Mouse (Mus musculus) lung, embryonic 15.5 days (tissue): ENCODE measurements around the gene Zzef1. TPM values are rescaled to one million over a fixed set of nuclear protein-coding genes. Genes with fewer than 3 reads are reported as not detected.

ENCODE experiments used
- ATAC-seq: fragments of 200-750 bp; cut with Nextera tagmentation; 2 replicates; pipeline ENCODE4 v1.8.0; 2017; ENCODE audit warnings: moderate number of reproducible peaks, borderline replicate concordance; ENCODE audit not compliant: low FRiP score, low TSS enrichment; ENCODE audit errors: extremely low read depth
- H3K27ac ChIP-seq: fragments of 300-500 bp; sonication (generic); 2 replicates; pipeline ENCODE4 v1.5.1; 2015; ENCODE audit warnings: moderate library complexity, mild to moderate bottlenecking, inconsistent platforms
- H3K27me3 ChIP-seq: fragments of 300-500 bp; sonication (generic); 2 replicates; pipeline ENCODE4 v1.6.1; 2015; ENCODE audit warnings: inconsistent platforms
- H3K36me3 ChIP-seq: fragments of 300-500 bp; sonication (generic); 2 replicates; pipeline ENCODE4 v1.6.1; 2015; ENCODE audit warnings: inconsistent platforms
- H3K4me1 ChIP-seq: fragments of 300-500 bp; sonication (generic); 2 replicates; pipeline ENCODE4 v1.6.1; 2015; ENCODE audit warnings: inconsistent platforms
- H3K4me2 ChIP-seq: fragments of 300-500 bp; sonication (generic); 2 replicates; pipeline ENCODE4 v1.6.1; 2015; ENCODE audit warnings: inconsistent platforms, mild to moderate bottlenecking, moderate library complexity
- H3K4me3 ChIP-seq: fragments of 300-500 bp; sonication (generic); 2 replicates; pipeline ENCODE4 v1.5.1; 2015; ENCODE audit warnings: mild to moderate bottlenecking, inconsistent platforms
- H3K9ac ChIP-seq: fragments of 300-500 bp; sonication (generic); 2 replicates; pipeline ENCODE4 v1.6.1; 2015; ENCODE audit warnings: inconsistent platforms
- H3K9me3 ChIP-seq: fragments of 300-500 bp; sonication (generic); 2 replicates; pipeline ENCODE4 v1.6.1; 2016; ENCODE audit warnings: inconsistent platforms
- WGBS: fragments of 180-500 bp; shearing (Covaris S2); methylation state at CpG from one replicate; pipeline ENCODE4 v1.1.7; 2015; 5-methylcytosine and 5-hydroxymethylcytosine counted together
- polyA plus RNA-seq: library from polyadenylated mRNA; unstranded; fragments of >200 nt; fragmentation: Nextera tagmentation; extraction: Ambion mirVana; gene quantifications from 2 replicates; pipeline ENCODE4 v1.2.1, GENCODE M21; 2015

Gene Zzef1
- polyA plus RNA-seq, 1 experiment from 2014 or later, result 9.3 TPM

DNA sequence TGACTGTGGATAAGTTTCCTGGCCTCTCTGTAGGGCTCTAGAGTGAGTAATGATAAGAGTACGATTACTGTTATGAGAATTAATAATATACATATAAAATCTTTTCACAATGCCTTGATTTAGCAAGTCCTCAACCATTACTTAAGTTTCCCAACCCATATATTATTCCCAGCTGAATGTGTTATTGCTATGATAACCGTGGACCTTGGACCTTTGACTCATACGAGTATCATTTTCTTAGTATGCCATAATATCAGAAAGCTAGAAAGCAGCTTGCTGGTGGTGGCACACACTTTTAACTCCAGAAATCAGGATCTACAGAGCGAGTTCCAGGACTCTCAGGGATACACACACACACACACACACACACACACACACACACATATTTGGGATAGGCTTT lies 12.0 kb downstream of the Zzef1 start:
- H3K4me1 ChIP-seq, result peaks cover 5% of the 10 kb centered on the region; the same call in 1 of the 2 replicates
- no peak for ATAC-seq
- H3K36me3 ChIP-seq, result no peaks in the 10 kb centered on the region
- H3K27me3 ChIP-seq, result no peaks in the 10 kb centered on the region
- H3K9me3 ChIP-seq, result no peaks in the 10 kb centered on the region
- no peak overlapping the region for H3K4me2 ChIP-seq
- no peak overlapping the region for H3K9ac ChIP-seq
- WGBS, result 45% methylated on average over 4 of the region's 4 CpGs
- H3K4me3 ChIP-seq, result no peak overlapping the region
- H3K27ac ChIP-seq, result no peak overlapping the region

DNA sequence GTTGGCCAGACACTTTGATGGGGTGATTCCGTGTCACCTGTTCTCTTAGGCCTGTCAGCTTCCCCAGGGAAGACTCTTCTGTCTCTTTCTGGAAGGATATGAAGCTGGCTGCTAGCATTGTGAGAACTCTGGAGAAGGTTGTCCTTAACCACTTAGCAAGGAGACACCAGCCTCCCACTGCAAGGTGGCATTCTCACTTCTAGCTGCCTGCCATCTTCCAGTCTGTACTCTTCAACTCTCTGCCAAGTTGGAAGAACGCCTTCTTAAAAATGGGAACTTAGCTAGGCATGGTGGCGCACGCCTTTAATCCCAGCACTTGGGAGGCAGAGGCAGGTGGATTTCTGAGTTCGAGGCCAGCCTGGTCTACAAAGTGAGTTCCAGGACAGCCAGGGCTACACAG lies 17.7 kb downstream of the Zzef1 start:
- Histone ChIP-seq H3K4me3 (no peak overlapping the region), H3K27me3 (no peaks in the 10 kb centered on the region), H3K4me2 (no peak overlapping the region), H3K4me1 (no peaks in the 10 kb centered on the region), H3K9me3 (no peaks in the 10 kb centered on the region), H3K36me3 (no peaks in the 10 kb centered on the region), H3K9ac (no peak overlapping the region), H3K27ac (no peak overlapping the region)
- WGBS, result 92% methylated on average over 5 of the region's 5 CpGs
- no peak for ATAC-seq

DNA sequence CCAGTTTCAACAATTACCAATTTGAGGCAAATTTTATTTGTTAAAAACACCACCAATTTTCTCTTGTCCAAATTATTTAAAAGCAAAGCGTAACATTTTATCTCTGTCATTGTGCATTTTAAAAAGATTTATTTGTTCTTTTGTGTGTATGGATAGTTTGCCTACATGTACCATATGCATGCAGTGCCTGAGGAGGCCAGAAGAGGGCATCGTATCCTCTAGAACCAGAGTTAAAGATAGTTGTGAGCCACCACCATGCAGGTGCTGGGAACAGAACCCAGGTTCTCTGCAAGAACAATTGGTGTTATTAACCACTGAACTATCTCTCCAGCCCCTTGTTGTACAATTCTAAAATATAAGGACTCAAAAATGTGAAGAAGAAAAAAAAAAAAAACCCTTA lies 18.2 kb downstream of the Zzef1 start:
- Histone ChIP-seq H3K4me3 (no peak overlapping the region), H3K27ac (no peak overlapping the region), H3K27me3 (no peaks in the 10 kb centered on the region), H3K9ac (no peak overlapping the region), H3K4me1 (no peaks in the 10 kb centered on the region), H3K4me2 (no peak overlapping the region), H3K36me3 (peaks cover 4% of the 10 kb centered on the region; the same call in 1 of the 2 replicates), H3K9me3 (no peaks in the 10 kb centered on the region)
- ATAC-seq, result no peak
- WGBS, result 77% methylated on average over 2 of the region's 2 CpGs

DNA sequence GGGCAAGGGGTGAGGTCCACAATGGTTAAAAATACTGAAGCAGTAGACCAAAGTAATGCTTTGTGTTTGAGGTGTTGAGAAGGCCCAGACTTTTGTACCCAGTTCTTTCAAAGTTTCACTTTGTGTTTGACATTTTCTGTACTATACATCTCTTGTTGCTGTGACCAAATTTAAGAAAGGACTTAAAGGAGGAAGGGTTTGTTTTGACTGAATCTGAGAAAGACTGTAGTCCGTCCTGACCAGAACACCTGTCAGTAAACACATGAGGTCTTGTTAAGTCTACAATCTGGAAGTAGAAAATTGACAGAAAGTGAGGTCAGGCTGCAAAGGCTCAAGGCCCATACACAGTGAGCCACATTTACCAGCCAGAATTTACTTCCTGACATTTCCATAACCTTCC lies 20.8 kb downstream of the Zzef1 start:
- H3K36me3 ChIP-seq, result peaks cover 20% of the 10 kb centered on the region
- 66% methylated on average over 1 of the region's 1 CpGs for WGBS

DNA sequence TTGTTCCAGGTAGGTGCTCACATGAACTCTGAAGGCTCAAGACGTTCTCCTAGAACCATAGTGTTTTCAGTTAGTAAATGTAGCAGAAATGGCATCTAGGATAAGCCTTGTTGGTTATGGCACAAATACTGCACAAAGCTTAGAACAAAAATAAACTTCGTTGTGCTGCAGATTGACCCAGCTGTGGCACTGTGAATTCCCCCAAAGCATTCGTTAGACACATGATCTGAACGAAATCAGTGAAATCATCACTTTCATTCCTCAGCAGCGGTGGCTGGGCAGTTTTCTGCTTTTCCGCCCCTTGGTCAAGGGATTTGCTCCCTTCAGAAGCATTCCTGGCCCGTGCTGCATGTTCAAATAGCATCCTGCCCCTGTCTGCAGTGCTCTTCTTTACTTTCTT lies 22.0 kb downstream of the Zzef1 start:
- no peak overlapping the region for H3K4me3 ChIP-seq
- no peaks in the 10 kb centered on the region for H3K9me3 ChIP-seq
- no peaks in the 10 kb centered on the region for H3K27me3 ChIP-seq
- no peak for ATAC-seq
- WGBS, result 86% methylated on average over 7 of the region's 7 CpGs
- H3K27ac ChIP-seq, result no peak overlapping the region
- H3K4me1 ChIP-seq, result no peaks in the 10 kb centered on the region
- peaks cover 21% of the 10 kb centered on the region for H3K36me3 ChIP-seq
- H3K9ac ChIP-seq, result no peak overlapping the region
- no peak overlapping the region for H3K4me2 ChIP-seq

More for the DNA sequence above, 20.8 kb downstream of the Zzef1 start:
- Histone ChIP-seq H3K4me1 (no peaks in the 10 kb centered on the region), H3K27me3 (no peaks in the 10 kb centered on the region), H3K27ac (no peak overlapping the region), H3K4me2 (no peak overlapping the region), H3K9ac (no peak overlapping the region), H3K9me3 (no peaks in the 10 kb centered on the region), H3K4me3 (no peak overlapping the region)
- no peak for ATAC-seq

DNA sequence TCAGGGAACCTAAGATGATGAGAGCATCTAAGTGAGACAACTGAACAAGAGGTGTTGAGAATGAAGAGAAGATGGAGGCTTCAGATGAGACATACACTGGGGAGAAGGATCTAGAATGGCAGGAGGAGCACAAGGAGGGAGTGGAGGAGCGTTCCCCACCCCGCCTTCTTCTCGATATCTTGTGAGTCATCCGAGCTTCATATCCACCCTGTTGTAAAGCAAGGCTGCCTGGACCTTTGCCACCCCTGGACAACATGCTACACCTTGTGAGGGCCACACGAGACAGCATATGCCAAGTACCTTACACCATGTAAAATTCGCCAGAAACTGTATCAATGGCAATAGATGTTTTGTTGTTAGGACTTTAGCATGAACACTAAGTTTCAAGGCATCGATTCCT lies 25.0 kb downstream of the Zzef1 start:
- no peaks in the 10 kb centered on the region for H3K27me3 ChIP-seq
- 89% methylated on average over 7 of the region's 7 CpGs for WGBS
- no peak overlapping the region for H3K27ac ChIP-seq
- no peaks in the 10 kb centered on the region for H3K9me3 ChIP-seq
- no peak overlapping the region for H3K4me2 ChIP-seq
- H3K4me3 ChIP-seq, result no peak overlapping the region
- no peak overlapping the region for H3K9ac ChIP-seq
- ATAC-seq, result no peak
- H3K4me1 ChIP-seq, result no peaks in the 10 kb centered on the region
- peaks cover 21% of the 10 kb centered on the region for H3K36me3 ChIP-seq

DNA sequence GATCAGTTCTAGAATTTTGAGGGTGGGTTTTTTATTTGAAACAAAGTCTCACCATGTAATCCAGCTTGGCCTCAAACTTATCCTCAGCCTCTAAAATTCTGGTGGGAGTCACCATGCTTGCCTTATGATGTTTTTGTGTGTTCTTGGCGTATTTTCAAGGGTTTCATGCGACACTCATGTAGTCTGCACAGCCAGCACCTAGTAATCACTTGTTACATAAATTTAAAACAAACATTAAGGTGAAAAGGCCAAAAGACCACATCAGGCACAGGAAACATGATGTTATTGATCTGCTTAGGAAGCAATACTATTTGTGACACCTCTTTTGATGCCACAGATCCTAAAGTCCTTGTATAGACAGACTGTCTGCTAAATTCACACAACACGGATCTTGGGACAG lies 33.8 kb downstream of the Zzef1 start:
- H3K4me2 ChIP-seq, result no peak overlapping the region
- H3K27me3 ChIP-seq, result no peaks in the 10 kb centered on the region
- WGBS, result 40% methylated on average over 3 of the region's 3 CpGs
- H3K4me3 ChIP-seq, result no peak overlapping the region
- peaks cover 4% of the 10 kb centered on the region; the same call in 1 of the 2 replicates for H3K4me1 ChIP-seq
- H3K9ac ChIP-seq, result no peak overlapping the region
- no peak overlapping the region for H3K27ac ChIP-seq
- no peaks in the 10 kb centered on the region for H3K9me3 ChIP-seq
- ATAC-seq, result peak; percentile 87
- peaks cover 22% of the 10 kb centered on the region; the same call in 1 of the 2 replicates for H3K36me3 ChIP-seq

DNA sequence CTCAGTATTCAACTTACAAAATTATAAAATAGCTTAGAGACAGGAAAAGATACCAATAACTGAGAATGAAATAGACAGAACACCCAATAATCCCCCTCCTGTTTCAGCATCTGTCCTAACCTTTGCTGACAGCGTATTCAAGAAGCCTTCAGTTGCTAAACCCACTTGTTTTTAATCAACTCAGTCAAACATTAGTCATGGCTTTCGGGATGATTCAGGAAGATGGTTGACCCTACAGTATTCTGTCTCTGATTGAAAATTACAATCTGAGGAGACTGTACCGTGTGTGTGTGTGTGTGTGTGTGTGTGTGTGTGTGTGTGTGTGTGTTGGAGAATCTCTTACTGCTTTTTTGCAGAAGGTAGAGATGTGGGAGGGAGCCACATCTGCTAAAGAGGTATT lies 46.7 kb downstream of the Zzef1 start:
- Histone ChIP-seq H3K27ac (no peak overlapping the region), H3K9me3 (no peaks in the 10 kb centered on the region), H3K9ac (no peak overlapping the region), H3K4me3 (no peak overlapping the region), H3K27me3 (no peaks in the 10 kb centered on the region), H3K4me2 (no peak overlapping the region), H3K4me1 (no peaks in the 10 kb centered on the region), H3K36me3 (peaks cover 14% of the 10 kb centered on the region)
- WGBS, result 79% methylated on average over 3 of the region's 3 CpGs
- ATAC-seq, result no peak

DNA sequence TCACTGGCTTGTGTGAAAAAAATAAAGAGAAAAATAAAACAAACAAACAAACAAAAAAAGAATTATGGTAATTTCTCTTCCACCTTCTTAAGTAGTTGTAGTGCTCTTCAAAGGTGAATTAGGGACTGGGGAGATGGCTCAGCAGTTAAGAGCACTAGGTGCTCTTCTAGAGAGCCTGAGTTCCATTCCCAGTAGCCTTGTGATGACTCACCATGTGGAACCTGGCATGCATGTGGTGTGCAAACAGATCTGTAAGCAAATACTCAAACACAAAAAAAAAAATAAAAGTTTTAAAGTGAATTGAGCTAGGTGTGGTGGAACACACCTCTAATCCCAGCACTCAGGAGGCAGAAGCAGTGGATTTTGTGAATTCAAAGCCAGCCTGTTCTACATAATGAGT lies 47.5 kb downstream of the Zzef1 start:
- Histone ChIP-seq H3K4me1 (no peaks in the 10 kb centered on the region), H3K9me3 (no peaks in the 10 kb centered on the region), H3K4me3 (no peak overlapping the region), H3K4me2 (no peak overlapping the region), H3K27me3 (no peaks in the 10 kb centered on the region), H3K27ac (no peak overlapping the region), H3K9ac (no peak overlapping the region), H3K36me3 (peaks cover 20% of the 10 kb centered on the region)
- no peak for ATAC-seq

DNA sequence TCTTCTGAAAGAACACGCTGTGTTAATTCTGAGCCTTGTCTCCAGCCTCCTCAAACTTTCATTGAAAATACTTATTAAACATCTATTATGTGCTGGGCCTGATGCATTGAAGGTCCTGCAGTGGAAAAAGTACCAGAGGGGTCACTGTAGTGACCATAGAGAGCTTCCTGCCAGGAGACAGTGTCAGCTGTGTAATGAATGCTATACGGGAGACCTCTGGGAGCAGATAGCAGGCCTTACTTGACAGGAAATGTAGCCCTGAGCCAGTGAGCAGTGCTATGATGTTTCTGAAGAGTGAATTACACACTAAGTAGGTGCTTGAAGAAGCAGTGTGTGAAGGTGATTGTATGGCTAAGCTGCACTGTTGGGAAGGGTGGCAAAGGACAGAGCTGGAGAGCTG lies 49.5 kb downstream of the Zzef1 start:
- H3K4me3 ChIP-seq, result no peak overlapping the region
- 82% methylated on average over 2 of the region's 2 CpGs for WGBS
- H3K9ac ChIP-seq, result no peak overlapping the region
- H3K4me1 ChIP-seq, result no peaks in the 10 kb centered on the region
- H3K36me3 ChIP-seq, result peaks cover 25% of the 10 kb centered on the region
- H3K27ac ChIP-seq, result no peak overlapping the region
- no peaks in the 10 kb centered on the region for H3K27me3 ChIP-seq
- no peak overlapping the region for H3K4me2 ChIP-seq
- ATAC-seq, result no peak
- H3K9me3 ChIP-seq, result no peaks in the 10 kb centered on the region

DNA sequence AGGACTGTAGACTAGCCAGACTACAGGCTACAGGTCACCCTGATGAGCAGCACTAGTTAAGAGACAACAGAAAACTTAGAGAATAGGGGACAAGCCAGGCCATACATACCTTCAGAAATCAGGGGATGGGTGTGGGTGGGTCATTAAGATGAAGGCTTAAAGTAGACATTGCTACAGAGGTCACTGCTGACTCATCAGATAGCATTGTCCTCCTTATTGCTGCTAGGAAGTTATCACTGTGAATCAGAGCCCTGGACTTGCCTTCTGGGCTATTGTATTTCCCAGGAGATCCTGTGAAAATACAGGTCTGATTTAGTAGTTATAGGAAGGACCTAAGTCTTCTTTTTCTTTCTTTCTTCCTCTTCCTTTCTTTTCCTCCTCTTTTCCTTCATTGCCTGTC lies 50.7 kb downstream of the Zzef1 start:
- no peak for ATAC-seq
- Histone ChIP-seq H3K4me1 (no peaks in the 10 kb centered on the region), H3K27me3 (no peaks in the 10 kb centered on the region), H3K9me3 (no peaks in the 10 kb centered on the region), H3K4me3 (no peak overlapping the region), H3K9ac (no peak overlapping the region), H3K27ac (no peak overlapping the region), H3K36me3 (peaks cover 34% of the 10 kb centered on the region), H3K4me2 (no peak overlapping the region)

DNA sequence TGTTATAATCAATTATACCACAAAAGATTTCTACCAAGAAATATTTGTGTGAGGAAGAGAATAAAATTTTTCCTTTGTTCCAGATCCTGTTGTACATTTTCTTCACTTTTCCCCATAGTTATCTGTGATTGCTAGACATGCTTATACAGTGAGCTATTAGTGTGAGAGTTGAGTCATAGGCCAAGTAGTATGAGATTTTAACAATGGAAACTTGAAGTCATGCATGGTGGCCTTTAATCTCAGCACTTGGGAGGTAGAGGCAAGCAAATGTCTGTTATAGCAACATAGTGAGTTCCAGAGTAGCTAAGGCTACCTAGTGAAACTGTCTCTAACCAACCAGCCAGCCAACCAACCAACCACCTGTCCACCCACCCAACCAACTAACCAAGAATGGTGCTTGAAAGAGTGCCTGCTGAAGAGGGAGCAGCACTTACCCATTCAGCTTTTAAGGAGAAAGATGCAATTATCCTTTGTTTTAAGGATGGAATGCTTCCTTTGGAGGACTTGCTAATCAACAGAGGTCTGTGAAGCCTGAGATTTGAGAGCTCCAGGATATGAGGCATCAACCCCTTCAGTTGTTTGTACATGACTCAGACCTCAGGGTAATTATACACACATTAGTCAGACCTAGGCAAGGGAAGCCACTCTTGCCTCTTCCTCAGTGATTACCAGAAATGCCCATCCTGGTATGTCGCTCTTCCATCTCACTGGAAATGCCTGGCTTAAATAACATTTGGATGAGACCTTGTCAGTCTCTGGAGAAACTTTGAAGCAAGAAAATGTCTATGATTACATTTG lies 52.0 kb downstream of the Zzef1 start:
- no peaks in the 10 kb centered on the region for H3K4me1 ChIP-seq
- no peak for ATAC-seq

More for the DNA sequence above, 52.0 kb downstream of the Zzef1 start:
- no peak overlapping the region for H3K4me2 ChIP-seq
- H3K27me3 ChIP-seq, result no peaks in the 10 kb centered on the region
- peaks cover 43% of the 10 kb centered on the region for H3K36me3 ChIP-seq
- no peak overlapping the region for H3K9ac ChIP-seq
- no peak overlapping the region for H3K27ac ChIP-seq
- WGBS, result 88% methylated on average over 1 of the region's 1 CpGs
- H3K9me3 ChIP-seq, result no peaks in the 10 kb centered on the region
- no peak overlapping the region for H3K4me3 ChIP-seq
